Mouse (Mus musculus) heart, adult 11 months (tissue): Measurements from ENCODE around the gene Gpr83.

ENCODE experiments used
- DNase-seq: peaks from one replicate; pipeline ENCODE4 v3.0.0; 2022

Gene Gpr83

GRCm38 (mm10) chr9:14905956-14906355 lies 45.9 kb downstream of the Gpr83 start:
- no peak for DNase-seq

GRCm38 (mm10) chr9:14907816-14908415 lies 47.9 kb downstream of the Gpr83 start:
- peak; percentile 68 for DNase-seq

- DNase-seq = peak; percentile 61
Observed at GRCm38 (mm10) chr9:14909981-14910380, 50.0 kb downstream of the Gpr83 start.

GRCm38 (mm10) chr9:14912037-14912436 lies 52.0 kb downstream of the Gpr83 start:
- peak; percentile 22 for DNase-seq

- peak; percentile 55 for DNase-seq
Observed at GRCm38 (mm10) chr9:14917661-14918060, 57.7 kb downstream of the Gpr83 start.

- peak; percentile 54 for DNase-seq
Observed at GRCm38 (mm10) chr9:14918825-14919668, 59.0 kb downstream of the Gpr83 start.
